Mouse (Mus musculus) adrenal gland, adult 2 months (tissue): ENCODE measurements at regions not wholly inside any gene's neighbourhood (a gene's known extent, or its start where the extent isn't known, plus 50 kb on each side); places are given as distances from the start of the nearest gene placed in this dataset.

Source experiments
- DNase-seq: peaks from one replicate; pipeline ENCODE4 v3.0.0; 2021

- peak; percentile 84 for DNase-seq
Observed at GRCm38 (mm10) chr17:45889451-45889850, 142.7 kb downstream of the Vegfa start.

GRCm38 (mm10) chr17:45889051-45889450 is 143.1 kb downstream of the Vegfa start:
- no peak for DNase-seq

GRCm38 (mm10) chr17:45886420-45887049 is 145.6 kb downstream of the Vegfa start:
- no peak for DNase-seq

- DNase-seq = no peak
Observed at GRCm38 (mm10) chr17:45885461-45886336, 146.5 kb downstream of the Vegfa start.

GRCm38 (mm10) chr17:45884021-45884722 is 148.0 kb downstream of the Vegfa start:
- DNase-seq = no peak

DNA sequence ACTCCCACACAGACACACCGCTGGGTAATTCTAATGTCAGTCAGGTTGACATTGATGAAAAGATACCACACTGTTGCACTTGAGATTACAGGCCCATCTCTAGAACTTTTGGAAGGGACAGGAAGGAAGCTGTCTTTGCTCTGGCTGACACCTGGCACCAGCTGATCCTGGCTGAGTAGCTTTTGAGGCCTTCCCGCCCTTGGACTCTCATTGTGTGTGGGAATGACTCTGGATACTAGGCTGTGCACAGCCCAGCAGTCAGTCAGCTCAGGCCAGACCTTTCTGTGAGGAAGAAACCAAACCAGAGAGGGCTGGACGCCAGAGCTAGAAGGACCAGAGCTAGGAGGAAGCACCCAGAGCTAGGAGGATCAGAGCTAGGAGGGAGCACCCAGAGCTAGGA is 149.0 kb upstream of the 1600014C23Rik start:
- DNase-seq = no peak

- DNase-seq = peak; percentile 50
Observed at GRCm38 (mm10) chr17:45881284-45881683, 147.6 kb upstream of the 1600014C23Rik start.

GRCm38 (mm10) chr17:45880761-45881160 is 147.1 kb upstream of the 1600014C23Rik start:
- DNase-seq = no peak

- DNase-seq = peak; percentile 69
Observed at GRCm38 (mm10) chr17:45879478-45880250, 146.0 kb upstream of the 1600014C23Rik start.

DNA sequence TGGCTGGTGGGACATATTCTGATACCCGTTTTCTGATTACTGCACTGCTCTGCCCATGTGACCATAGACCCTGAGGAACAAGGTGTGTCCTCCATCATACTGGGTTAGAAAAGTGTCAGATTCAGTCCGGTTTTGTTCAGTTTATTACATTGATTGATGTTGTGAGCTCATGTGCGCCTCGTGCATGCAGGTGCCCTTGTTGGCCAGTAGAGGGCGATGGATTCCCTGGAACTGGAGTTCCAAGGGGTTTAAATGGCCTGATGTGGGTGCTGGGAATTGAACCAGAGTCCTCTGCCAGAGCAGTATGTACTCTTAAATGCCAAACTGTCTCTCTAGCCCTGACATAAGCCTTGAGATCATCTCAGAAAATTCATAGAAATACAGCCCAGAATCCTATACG is 144.8 kb upstream of the 1600014C23Rik start:
- no peak for DNase-seq

DNA sequence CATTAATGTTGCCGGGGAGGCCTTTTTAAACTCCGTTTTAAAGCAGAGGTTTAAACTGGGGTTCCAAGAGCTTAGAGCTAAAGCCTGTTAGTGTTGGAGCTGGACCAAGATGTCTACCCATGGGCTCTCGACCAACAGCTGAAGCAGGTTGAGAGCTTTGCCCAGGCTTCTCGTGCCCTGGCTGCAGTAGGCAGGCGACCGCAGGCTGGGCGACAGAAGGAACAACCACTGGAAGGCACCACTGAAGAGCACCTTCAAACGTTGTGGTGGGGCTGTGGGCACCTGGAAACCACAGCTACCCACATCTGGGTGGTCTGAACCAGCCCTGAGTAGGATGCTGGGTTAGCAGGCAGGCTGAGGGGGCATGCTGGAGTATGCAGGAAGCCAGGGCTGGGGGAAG is 141.7 kb upstream of the 1600014C23Rik start:
- DNase-seq = no peak

DNA sequence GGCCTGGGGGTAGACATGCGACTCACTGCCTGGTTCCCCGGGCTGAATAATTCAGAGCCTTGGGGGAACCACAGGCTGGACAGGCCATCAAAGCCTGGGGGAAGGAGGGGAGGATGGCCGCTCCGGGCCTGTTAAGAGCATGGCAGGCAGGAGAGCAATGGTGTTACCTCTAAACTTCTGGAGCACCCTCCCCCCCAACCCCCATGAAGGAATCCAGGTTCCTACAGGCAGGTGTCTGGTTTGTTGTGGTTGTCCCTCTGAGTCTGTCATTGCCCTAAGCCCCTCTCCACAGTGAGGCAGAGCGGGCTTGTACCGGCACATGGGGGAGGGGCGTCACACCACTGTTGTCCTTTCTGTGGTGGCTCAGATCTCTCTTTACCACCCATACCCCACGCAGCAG is 140.4 kb upstream of the 1600014C23Rik start:
- no peak for DNase-seq

DNA sequence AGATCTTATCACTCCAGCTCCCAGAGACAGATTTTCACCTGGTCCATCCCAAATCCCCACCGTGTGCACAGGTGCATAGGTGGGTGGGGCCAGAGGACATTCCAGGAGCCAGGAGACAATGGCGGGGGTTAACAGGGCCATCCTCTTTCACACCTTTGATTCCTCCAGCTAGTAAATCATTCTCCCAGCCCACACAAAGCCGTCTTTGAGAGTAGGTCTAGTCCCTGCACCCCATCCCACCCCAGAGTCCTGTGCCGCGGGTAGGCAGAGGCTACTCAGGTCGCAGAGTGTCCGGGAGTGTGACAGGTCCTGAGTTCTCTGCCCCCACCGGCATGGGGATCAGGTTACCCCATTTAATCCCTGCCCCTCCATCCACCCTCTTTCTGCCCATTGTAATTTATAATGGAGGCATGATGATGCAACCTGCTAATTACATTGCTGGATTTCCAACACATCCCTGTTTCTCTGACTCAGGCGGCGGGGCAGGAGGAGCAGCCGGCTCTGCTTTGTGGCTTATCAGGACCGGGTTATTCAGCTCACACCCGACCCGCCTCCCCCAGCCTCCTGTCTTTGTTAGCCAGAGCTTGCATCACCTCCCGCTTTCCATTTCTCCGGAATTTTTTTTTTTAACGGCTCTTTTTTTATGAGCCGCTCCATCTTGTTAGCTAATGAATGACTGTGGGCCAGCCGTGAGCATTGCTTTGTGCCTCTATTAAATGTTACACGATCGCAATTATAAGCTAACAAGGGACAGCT is 139.7 kb upstream of the 1600014C23Rik start:
- DNase-seq = peak; percentile 54

GRCm38 (mm10) chr17:45871666-45872653 is 138.3 kb upstream of the 1600014C23Rik start:
- no peak for DNase-seq

- DNase-seq = no peak
Observed at GRCm38 (mm10) chr17:45871067-45871466, 137.4 kb upstream of the 1600014C23Rik start.

DNA sequence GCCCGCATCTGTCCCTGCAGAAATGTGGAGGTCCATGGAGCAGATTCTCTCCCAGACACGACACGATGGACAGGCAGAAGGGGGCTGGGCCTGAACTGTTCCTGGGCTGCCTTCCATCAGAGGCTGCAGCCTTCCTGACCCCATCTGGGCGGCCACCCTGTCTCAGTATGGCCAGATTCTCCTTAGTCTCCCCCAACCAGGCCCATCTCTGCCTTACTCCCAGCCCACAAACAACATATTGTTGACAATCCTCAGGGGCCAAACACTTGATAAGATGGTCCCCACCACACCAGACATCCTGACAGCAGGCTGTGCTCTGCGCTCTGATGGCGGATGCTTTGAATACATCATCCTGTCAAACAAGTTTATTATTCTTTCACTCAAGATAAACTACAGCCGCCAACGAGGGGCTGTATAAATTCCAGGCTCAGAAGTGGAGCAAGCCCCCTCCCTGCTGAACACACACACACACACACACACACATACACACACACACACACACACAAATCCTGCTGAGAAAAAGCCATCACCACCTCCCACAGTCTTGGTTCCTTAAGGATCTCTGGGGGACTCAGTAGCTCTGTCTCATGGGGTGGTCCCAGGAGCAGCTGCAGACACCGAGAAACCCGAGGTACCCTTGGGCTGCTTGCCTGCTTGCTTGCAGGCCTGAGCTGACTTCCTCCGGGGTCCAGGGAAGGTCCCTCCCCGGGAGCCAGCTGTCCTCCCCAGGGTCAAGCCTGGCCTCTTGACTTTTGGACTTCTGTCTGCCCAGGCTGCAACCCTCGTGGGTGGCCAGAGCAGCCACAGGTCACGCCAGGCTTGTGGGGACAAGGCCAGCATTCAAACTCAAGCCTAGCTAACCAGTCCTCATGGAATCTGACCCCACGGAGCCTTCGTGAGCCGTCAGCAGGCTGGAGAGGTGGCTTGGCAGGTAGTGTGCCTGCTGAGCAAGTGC is 135.6 kb upstream of the 1600014C23Rik start:
- peak; percentile 38 for DNase-seq

GRCm38 (mm10) chr17:45868539-45868938 is 134.9 kb upstream of the 1600014C23Rik start:
- DNase-seq = no peak

DNA sequence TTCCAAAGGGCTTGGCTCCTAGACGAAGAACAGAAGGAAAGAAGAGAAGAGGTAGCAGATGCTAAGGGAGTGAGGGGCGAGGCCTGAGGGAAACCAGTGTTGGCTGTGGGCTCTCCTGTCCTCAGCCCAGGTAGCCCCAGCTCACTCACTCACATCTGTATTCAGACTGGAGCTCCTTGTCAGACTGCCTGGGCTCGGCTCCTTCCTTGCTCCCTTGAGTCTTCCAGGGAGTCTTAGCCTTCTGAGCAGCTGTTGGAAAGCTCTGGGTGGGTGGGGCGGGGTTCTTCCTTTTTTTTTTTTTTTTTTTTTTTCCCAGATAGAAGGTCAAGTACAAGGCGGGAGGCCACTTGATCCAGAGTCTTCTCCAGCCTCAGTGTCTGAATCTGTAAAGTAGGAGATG is 134.1 kb upstream of the 1600014C23Rik start:
- no peak for DNase-seq
